Mouse (Mus musculus) induced T-regulatory cell, adult 2 months (primary cell): ENCODE results near the gene Map1lc3b.

Experiments
- DNase-seq: peaks from one replicate; pipeline ENCODE4 v3.0.0-alpha.2; 2012; ENCODE audit warnings: low read depth

The Map1lc3b gene

DNA sequence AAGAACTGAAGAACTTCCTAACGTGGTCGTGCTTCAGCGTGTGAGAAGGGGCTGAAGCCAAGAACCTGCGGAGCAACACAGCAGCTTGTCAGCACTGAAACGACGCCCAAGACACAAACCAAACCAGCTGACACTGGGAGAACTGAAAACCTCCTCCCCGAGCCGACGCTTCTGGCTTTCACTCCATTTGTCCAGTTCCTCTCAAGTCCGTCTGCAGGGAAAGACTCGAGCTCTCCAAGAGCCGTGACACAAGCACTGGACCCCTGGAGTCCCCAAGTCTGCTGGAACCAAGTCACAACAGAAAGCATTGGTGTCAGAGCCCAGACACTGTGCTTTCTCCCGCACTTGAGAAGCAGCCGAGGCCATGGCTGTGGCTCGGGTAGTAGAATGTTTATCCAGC is 19.1 kb downstream of the Map1lc3b start:
- no peak for DNase-seq

GRCm38 (mm10) chr8:121609916-121610315 is 19.8 kb downstream of the Map1lc3b start:
- DNase-seq: no peak

DNA sequence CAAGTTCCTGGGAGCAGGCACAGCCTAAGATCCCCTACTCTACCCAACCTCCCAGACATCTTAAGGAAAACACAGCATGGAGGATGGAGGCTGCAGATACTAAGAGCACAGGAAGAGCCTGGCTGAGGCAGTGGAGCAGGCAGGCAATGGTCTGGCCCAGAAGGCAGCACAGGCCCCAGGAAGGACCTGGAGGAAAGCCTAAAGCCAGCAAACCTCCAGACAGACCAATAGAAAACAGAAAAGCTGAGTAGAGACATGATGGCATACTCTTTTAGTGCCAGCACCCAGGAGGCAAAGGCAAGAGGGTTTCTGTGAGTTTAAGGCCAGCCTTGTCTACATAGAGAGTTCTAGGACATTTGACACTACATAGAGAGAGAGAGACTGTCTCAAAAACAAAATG is 23.3 kb downstream of the Map1lc3b start:
- DNase-seq: no peak

DNA sequence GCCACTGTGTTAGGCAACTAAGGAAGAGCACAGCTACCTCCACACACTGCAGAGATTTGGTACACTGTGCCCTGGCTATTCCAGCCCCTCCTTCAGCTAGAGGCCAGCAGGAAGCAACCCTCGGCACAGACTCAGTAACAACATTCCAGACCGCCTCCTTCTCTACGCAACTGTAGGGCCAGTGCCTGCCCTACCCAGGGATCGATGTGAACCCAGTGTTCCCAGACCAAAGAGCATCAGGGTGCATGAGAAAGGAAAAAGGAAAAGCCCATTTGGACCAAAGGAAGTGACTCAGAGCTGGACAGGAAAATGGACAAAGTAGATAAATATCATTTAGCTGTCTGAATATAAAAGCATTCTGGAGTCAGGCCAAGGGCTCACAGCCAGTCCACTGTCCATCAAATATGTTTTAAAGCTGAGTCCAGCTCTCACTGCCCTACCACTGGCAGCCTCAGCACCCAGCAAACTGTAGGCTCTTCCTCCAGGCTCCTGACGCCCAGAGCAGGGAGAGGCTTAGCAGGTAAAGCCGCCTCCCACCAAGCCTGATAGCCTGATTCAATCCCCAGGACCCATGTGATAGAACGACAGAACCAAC is 29.3 kb downstream of the Map1lc3b start:
- no peak for DNase-seq

GRCm38 (mm10) chr8:121620801-121621516 is 30.8 kb downstream of the Map1lc3b start:
- DNase-seq: no peak

GRCm38 (mm10) chr8:121621879-121622278 is 31.7 kb downstream of the Map1lc3b start:
- DNase-seq: no peak

DNA sequence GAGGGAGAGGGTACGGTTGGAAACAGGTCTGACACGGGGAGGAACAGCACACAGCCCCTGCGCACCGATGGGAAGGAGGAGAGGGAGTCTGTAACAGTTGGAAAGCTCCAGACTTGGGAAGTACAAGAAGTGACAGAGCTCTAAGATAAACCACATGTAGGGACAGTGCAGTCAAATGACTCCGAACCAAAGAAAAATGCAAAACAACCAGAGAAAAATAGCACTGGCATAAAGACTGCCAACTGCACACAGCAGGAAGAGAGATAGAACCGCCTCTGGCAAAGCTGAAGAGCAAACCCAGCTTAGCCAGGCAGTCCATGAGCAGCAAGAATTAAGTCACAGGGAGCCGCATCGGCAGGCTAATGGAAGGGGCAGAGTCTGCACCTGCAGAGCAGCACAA is 32.9 kb downstream of the Map1lc3b start:
- no peak for DNase-seq

DNA sequence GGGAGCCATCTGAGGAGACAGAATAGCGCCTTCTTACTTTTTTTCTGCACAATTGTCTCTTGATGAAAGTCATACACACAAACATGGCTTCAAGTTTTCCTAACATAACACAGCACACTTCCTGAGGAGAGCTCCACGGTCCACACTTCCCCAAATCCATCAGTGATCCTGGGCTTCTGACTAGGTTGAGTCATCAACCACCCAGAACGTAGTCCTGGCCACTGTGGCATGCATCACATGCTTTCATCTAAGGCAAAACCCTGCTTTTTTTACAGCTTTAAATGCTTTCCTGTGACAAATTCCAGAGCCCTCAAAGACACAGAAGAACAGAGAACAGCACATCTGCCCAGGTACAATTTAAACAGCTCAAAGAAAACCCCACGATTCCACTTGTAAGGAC is 38.5 kb downstream of the Map1lc3b start:
- no peak for DNase-seq

GRCm38 (mm10) chr8:121631645-121632071 is 41.5 kb downstream of the Map1lc3b start:
- no peak for DNase-seq

DNA sequence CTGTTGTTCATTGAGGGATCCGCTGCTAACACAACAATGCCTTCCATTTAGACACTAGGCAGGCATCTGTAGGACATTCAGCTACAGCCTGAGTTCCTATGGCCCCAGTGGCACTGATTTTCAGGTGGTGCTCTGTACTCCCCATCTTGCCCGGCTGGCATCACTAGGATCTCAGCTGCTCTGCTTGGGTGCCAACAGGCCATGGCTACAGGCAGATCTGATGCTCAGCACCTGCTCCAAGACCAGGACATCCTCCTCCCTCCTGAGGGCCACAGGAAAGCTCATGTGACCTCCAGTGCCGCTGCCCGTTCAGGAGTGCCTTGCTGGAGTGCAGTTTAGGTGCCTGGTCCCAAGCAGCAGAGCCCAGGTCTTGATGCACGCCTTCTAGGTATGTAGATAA is 42.2 kb downstream of the Map1lc3b start:
- no peak for DNase-seq

DNA sequence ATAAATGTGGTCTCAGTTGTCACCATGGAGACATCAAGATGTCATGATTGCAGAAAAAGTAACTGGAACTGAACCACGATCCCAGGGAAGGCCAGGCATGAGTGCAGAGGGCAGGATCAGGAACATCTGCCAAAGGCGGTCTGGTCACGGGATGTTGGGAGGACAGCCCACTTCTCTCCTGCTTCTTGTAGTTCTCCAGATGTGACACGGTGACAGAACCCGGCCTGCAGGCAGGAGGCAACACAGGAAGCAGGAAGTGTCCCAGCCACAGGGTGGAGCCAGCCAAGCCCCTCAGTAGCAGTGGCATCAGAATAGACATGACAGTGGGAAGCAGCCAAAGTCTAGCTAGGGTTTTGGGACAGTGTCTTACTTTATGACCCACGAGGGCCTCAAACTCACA is 45.4 kb downstream of the Map1lc3b start:
- no peak for DNase-seq

- DNase-seq: no peak
Observed at GRCm38 (mm10) chr8:121636180-121636579, 46.0 kb downstream of the Map1lc3b start.

GRCm38 (mm10) chr8:121642804-121643203 is 52.6 kb downstream of the Map1lc3b start:
- no peak for DNase-seq

DNA sequence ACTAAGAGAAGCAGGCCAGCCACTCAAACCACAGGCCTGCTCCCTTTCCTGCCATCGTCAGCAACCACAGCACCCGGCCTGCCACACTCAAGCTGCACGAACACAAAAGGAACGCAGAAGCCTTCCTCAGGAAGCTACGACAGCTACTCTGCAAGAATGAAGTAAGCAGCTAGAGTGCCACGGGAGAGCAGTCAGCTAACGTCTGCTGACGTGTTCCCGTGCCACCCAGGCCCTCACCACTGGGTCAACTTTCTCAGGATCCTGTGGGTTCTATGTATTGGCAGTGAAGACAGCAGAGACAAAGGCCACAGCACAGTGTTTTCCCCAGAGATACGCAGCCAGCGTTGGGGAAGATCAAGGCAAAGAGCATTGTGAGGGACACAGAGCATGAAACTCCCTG is 53.2 kb downstream of the Map1lc3b start:
- peak; percentile 29 for DNase-seq

DNA sequence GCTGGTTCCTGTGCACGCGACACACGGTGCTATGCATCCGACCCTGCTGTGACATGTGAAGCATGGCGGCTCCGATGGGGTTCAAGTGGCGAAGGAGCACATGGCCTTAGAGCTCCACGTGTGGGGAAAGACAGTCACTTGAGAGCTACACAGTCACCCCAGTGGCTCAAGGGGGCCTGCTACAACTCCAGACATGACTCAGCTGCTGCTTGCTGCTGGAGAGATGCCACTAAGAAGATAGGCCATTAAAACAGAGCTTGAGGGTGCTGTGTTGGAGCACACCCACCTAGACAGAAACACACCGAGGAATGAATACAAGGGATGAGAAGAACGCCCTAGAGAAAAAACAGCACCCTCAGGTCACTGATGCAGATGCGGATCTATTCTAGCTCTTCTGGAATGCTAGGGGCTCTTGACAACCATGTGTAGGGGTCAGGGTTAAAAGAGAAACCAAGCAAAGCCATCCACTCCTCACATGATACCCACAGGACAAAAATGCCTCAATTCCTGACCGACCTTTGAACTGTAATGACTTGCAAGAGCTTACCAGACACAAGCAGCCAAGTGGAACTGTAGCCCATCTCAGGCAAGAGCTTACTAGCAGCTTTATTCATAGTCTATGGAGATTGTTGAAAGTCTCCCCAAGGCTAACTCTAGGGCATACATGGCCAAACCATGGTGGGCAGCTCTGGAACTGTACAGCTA is 57.5 kb downstream of the Map1lc3b start:
- DNase-seq: no peak
